In genomic region chr10:40529617-40530016, GRCm38 (mm10) we compare ENCODE assay signal across 10 mouse cellular contexts. TPM values are rescaled to one million over a fixed set of nuclear protein-coding genes. Genes with fewer than 3 reads are reported as not detected.
DNase-seq lines count a peak whose midpoint lies in the region; ATAC-seq and TF ChIP-seq lines count a peak whose summit lies in the region.
"Had no signal": no experiment of that assay in that cellular context is flagged by ENCODE, and none has a peak within 500 bp of the region (broad histone marks: within the 10 kb centered on the region; RNA-seq: fewer than 3 reads in every experiment).

No protein-coding gene starts in this region.

- H3K4me2 ChIP-seq in heart, postnatal 0 days (ENCODE audit: low read depth, low read length): no peak overlapping the region
- no peak overlapping the region for H3K4me2 ChIP-seq in liver, embryonic 13.5 days
- H3K4me2 ChIP-seq: embryonic facial prominence, embryonic 15.5 days; liver, embryonic 15.5 days had no signal

- intact Hi-C loops in heart, postnatal 25 days (cut with DNase I): no loop called here

- TF ChIP-seq CTCF in heart, postnatal 0 days (IDR thresholded peaks at IDR 0.05; ENCODE audit: low read depth): peak; percentile 52

- 50% methylated on average over 6 of the region's 6 CpGs for WGBS in heart, postnatal 0 days
- WGBS in liver, embryonic 13.5 days (ENCODE audit: insufficient replicate concordance): 19% methylated on average over 6 of the region's 6 CpGs

- DNase-seq in heart, postnatal 0 days (ENCODE audit: low spot score): peak; percentile 34
- DNase-seq in heart, postnatal 25 days (ENCODE audit: low spot score): no peak
- DNase-seq in 3T3-L1 (ENCODE audit: low read depth, low spot score) (peak; percentile 68), ES-E14 (ENCODE audit: low read depth, low spot score) (peak; percentile 36)
- peak; percentile 24 for DNase-seq in embryo, embryonic 11.5 days (ENCODE audit: low read depth, low spot score)
- peak; percentile 47 for DNase-seq in liver, embryonic 13.5 days
- peak; percentile 45 to 72 for DNase-seq in spleen, adult 18-20 months
- no peak for DNase-seq in cerebellum, postnatal 36 days

- no peaks in the 10 kb centered on the region for H3K27me3 ChIP-seq in heart, postnatal 0 days (ENCODE audit: control insufficient read depth, insufficient read depth, low read length)
- no peaks in the 10 kb centered on the region; the same call in 1 of the 2 replicates for H3K27me3 ChIP-seq in liver, embryonic 13.5 days
- H3K27me3 ChIP-seq: embryonic facial prominence, embryonic 15.5 days had no signal

- in situ Hi-C loops in ES-E14 (cut with MboI; ENCODE audit: low sequenced_read_pairs in 2 of 2, unreplicated experiment in 2 of 2): loop anchor here (10.0 kb wide), 3 partner anchors 165 to 265 kb away; partner anchors contain the start of gene Amd1 (in 1 of the 2)

- TF ChIP-seq EP300 in heart, postnatal 0 days (IDR thresholded peaks at IDR 0.05; ENCODE audit: low read depth): no peak

- 0 out of 2 replicates have a peak, but pooled peaks cover 6% of the 10 kb centered on the region for H3K9me3 ChIP-seq in heart, postnatal 0 days (replicated peaks; ENCODE audit: control insufficient read depth, low read length)
- H3K9me3 ChIP-seq in ES-E14 (ENCODE audit: control insufficient read depth, insufficient read depth, low read depth, low read length): 0 out of 2 replicates have a peak, but pooled peaks cover 1% of the 10 kb centered on the region
- 0 out of 2 replicates have a peak, but pooled peaks cover 2% of the 10 kb centered on the region for H3K9me3 ChIP-seq in liver, embryonic 13.5 days (replicated peaks)
- H3K9me3 ChIP-seq: liver, embryonic 15.5 days had no signal

- H3K4me3 ChIP-seq in heart, postnatal 0 days (ENCODE audit: low read depth, low read length): no peak overlapping the region
- no peak overlapping the region for H3K4me3 ChIP-seq in ES-E14 (ENCODE audit: insufficient read depth in 1 of 2, low read depth in 1 of 2, low read length in 2 of 2, poor library complexity in 1 of 2, severe bottlenecking in 1 of 2)
- H3K4me3 ChIP-seq in liver, embryonic 13.5 days (replicated peaks): no peak overlapping the region
- H3K4me3 ChIP-seq: embryonic facial prominence, embryonic 15.5 days; liver, embryonic 15.5 days had no signal

- no peak overlapping the region for H3K27ac ChIP-seq in heart, postnatal 0 days (ENCODE audit: low read depth)
- no peak overlapping the region for H3K27ac ChIP-seq in ES-E14 (ENCODE audit: insufficient read depth, low read depth, low read length, poor library complexity, severe bottlenecking)
- H3K27ac ChIP-seq in liver, embryonic 13.5 days: no peak overlapping the region
- H3K27ac ChIP-seq: embryonic facial prominence, embryonic 15.5 days; liver, embryonic 15.5 days had no signal

- no peaks in the 10 kb centered on the region for H3K36me3 ChIP-seq in heart, postnatal 0 days (replicated peaks; ENCODE audit: control insufficient read depth, insufficient read depth, low read length)
- no peaks in the 10 kb centered on the region for H3K36me3 ChIP-seq in ES-E14 (ENCODE audit: control insufficient read depth, insufficient read depth, low read length, poor library complexity, severe bottlenecking)
- no peaks in the 10 kb centered on the region for H3K36me3 ChIP-seq in liver, embryonic 13.5 days
- H3K36me3 ChIP-seq: embryonic facial prominence, embryonic 15.5 days; liver, embryonic 15.5 days had no signal

- no peak overlapping the region for H3K9ac ChIP-seq in heart, postnatal 0 days (replicated peaks; ENCODE audit: low read depth, low read length)
- no peak overlapping the region for H3K9ac ChIP-seq in ES-E14 (ENCODE audit: insufficient read depth, low read depth, low read length, poor library complexity, severe bottlenecking)
- no peak overlapping the region for H3K9ac ChIP-seq in liver, embryonic 13.5 days
- H3K9ac ChIP-seq: embryonic facial prominence, embryonic 15.5 days; liver, embryonic 15.5 days had no signal

- no peaks in the 10 kb centered on the region for H3K4me1 ChIP-seq in heart, postnatal 0 days (ENCODE audit: control insufficient read depth, insufficient read depth)
- H3K4me1 ChIP-seq in ES-E14 (ENCODE audit: control insufficient read depth in 2 of 2, insufficient read depth in 2 of 2, low read length in 2 of 2, poor library complexity in 1 of 2): no peaks in the 10 kb centered on the region
- peaks cover 41% of the 10 kb centered on the region for H3K4me1 ChIP-seq in liver, embryonic 13.5 days (replicated peaks)

- no peak for ATAC-seq in heart, postnatal 0 days (ENCODE audit: insufficient read depth, low read depth)
- ATAC-seq in liver, embryonic 13.5 days (ENCODE audit: low read depth): no peak

TF ChIP-seq in ES-E14, 5 proteins besides CTCF, POLR2A, EP300 and RAD21:
- peak; percentile 65 for TF ChIP-seq ZC3H11A (IDR thresholded peaks at IDR 0.05; ENCODE audit: borderline replicate concordance, low read depth, low read length)
- TF ChIP-seq CHD2 (IDR thresholded peaks at IDR 0.05; ENCODE audit: low read depth, low read length): no peak

RNA-seq across cellular contexts. Expression of gene Slc22a16, which starts 40.5 kb away (rescaled TPM):
- total RNA-seq in heart, postnatal 0 days (2014; rRNA removed; ENCODE audit: low replicate concordance): not detected in 2 replicates
- polyA plus RNA-seq in heart, postnatal 0 days (2015; fragmentation: Nextera tagmentation; extraction: Ambion mirVana): not detected in 2 replicates
- total RNA-seq in heart, postnatal 25 days (2021): not detected
- total RNA-seq in ES-E14 (2012; rRNA removed): not detected in 2 replicates
- not detected in 2 replicates for polyA plus RNA-seq in liver, embryonic 13.5 days (2015; fragmentation: Nextera tagmentation; extraction: Ambion mirVana)
- polyA plus RNA-seq: embryonic facial prominence, embryonic 15.5 days; liver, embryonic 15.5 days had no signal

Comparison
In these comparisons a context has a peak if more than half of its experiments do, and no peak if none do; other contexts are left out.
1. DNase-seq: peak in heart, postnatal 0 days (single experiment), 3T3-L1 (single experiment), ES-E14 (single experiment), embryo, embryonic 11.5 days (single experiment), liver, embryonic 13.5 days (single experiment) and spleen, adult 18-20 months (2 of 2); none in heart, postnatal 25 days (single experiment) and cerebellum, postnatal 36 days (0 of 2).